Mouse (Mus musculus) ES-Bruce4 (cell line): Measurements from ENCODE around the gene Col24a1. TPM values are rescaled to one million over a fixed set of nuclear protein-coding genes. Genes with fewer than 3 reads are reported as not detected.
A peak's percentile ranks its signal among the peaks of the same experiment; 100 is the strongest.
"Not testable (repeated sequence)": the region's sequence is repeated elsewhere in the genome, so short reads cannot be mapped to it uniquely, and the experiment has no call there.

Experiments used
- H3K27ac ChIP-seq: 2 replicates; pipeline ENCODE4 v1.5.1; 2012; ENCODE audit warnings: low read length, inconsistent platforms; ENCODE audit not compliant: insufficient read depth
- H3K27me3 ChIP-seq: 2 replicates; pipeline ENCODE4 v1.6.1; 2012; ENCODE audit warnings: mild to moderate bottlenecking, low read length, inconsistent platforms; ENCODE audit not compliant: control insufficient read depth, poor library complexity, insufficient read depth, severe bottlenecking
- H3K36me3 ChIP-seq: 2 replicates; pipeline ENCODE4 v1.6.1; 2012; ENCODE audit warnings: inconsistent platforms, mild to moderate bottlenecking, low read length, moderate library complexity; ENCODE audit not compliant: control insufficient read depth, poor library complexity, insufficient read depth, severe bottlenecking
- H3K4me1 ChIP-seq: one replicate; pipeline ENCODE4 v1.8.1; 2011; ENCODE audit warnings: low read length; ENCODE audit not compliant: control insufficient read depth, insufficient read depth
- H3K4me3 ChIP-seq: 2 replicates; pipeline ENCODE4 v1.5.1; 2011; ENCODE audit warnings: low read depth, mild to moderate bottlenecking, low read length
- H3K9ac ChIP-seq: 2 replicates; pipeline ENCODE4 v1.6.1; 2012; ENCODE audit warnings: low read depth, mild to moderate bottlenecking, inconsistent platforms; ENCODE audit not compliant: poor library complexity, severe bottlenecking
- H3K9me3 ChIP-seq: replicated peaks from 2 replicates; pipeline ENCODE4 v1.6.1; 2012; ENCODE audit warnings: mild to moderate bottlenecking, low read length, inconsistent platforms; ENCODE audit not compliant: control insufficient read depth, poor library complexity, insufficient read depth, severe bottlenecking
- CTCF ChIP-seq: IDR thresholded peaks from one replicate; pipeline ENCODE4 v1.8.1; 2011; ENCODE audit warnings: low read depth, low read length
- EP300 ChIP-seq: IDR thresholded peaks from 2 replicates; pipeline ENCODE4 v1.6.1; 2011; ENCODE audit warnings: low read depth, low read length; ENCODE audit not compliant: insufficient read depth
- POLR2A ChIP-seq: IDR thresholded peaks from one replicate; pipeline ENCODE4 v1.8.1; 2011; ENCODE audit warnings: low read length; ENCODE audit not compliant: insufficient read depth
- polyA plus RNA-seq: library from polyadenylated mRNA; stranded (reverse); fragments of >200 nt; gene quantifications from 2 replicates; pipeline ENCODE4 v1.2.4, GENCODE M21; 2011; ENCODE audit warnings: low read depth; ENCODE audit not compliant: missing spikeins, insufficient read depth, insufficient read length

Gene Col24a1
- polyA plus RNA-seq, 1 experiment = 0.78 TPM

- H3K36me3 ChIP-seq, H3K9ac ChIP-seq, H3K4me1 ChIP-seq, H3K4me3 ChIP-seq, H3K27me3 ChIP-seq: not testable (repeated sequence)
- TF ChIP-seq EP300 = peak; percentile 92
- Histone ChIP-seq H3K9me3 (peaks cover 13% of the 10 kb centered on the region), H3K27ac (peak overlapping the region; percentile 97)
These were observed 150.9 kb downstream of the Col24a1 start for GRCm38 (mm10) chr3:145443167-145443566.

GRCm38 (mm10) chr3:145457039-145457438 is 164.8 kb downstream of the Col24a1 start:
- H3K4me1 ChIP-seq = no peaks in the 10 kb centered on the region
- no peaks in the 10 kb centered on the region for H3K27me3 ChIP-seq
- H3K9ac ChIP-seq = no peak overlapping the region
- no peak overlapping the region for H3K4me3 ChIP-seq
- no peak for TF ChIP-seq POLR2A
- TF ChIP-seq EP300 = no peak
- no peak for TF ChIP-seq CTCF
- no peaks in the 10 kb centered on the region for H3K36me3 ChIP-seq
- no peak overlapping the region for H3K27ac ChIP-seq
- H3K9me3 ChIP-seq = no peaks in the 10 kb centered on the region

GRCm38 (mm10) chr3:145462351-145462750 is 170.1 kb downstream of the Col24a1 start:
- H3K27ac ChIP-seq = no peak overlapping the region
- H3K4me1 ChIP-seq = no peaks in the 10 kb centered on the region
- no peaks in the 10 kb centered on the region for H3K9me3 ChIP-seq
- H3K27me3 ChIP-seq = no peaks in the 10 kb centered on the region
- H3K36me3 ChIP-seq = no peaks in the 10 kb centered on the region
- no peak overlapping the region for H3K9ac ChIP-seq
- TF ChIP-seq POLR2A (no peak), CTCF (no peak), EP300 (no peak)
- H3K4me3 ChIP-seq = no peak overlapping the region

GRCm38 (mm10) chr3:145463731-145464130 is 171.5 kb downstream of the Col24a1 start:
- Histone ChIP-seq H3K27ac (no peak overlapping the region), H3K36me3 (no peaks in the 10 kb centered on the region), H3K4me1 (no peaks in the 10 kb centered on the region), H3K27me3 (no peaks in the 10 kb centered on the region), H3K9ac (no peak overlapping the region), H3K9me3 (no peaks in the 10 kb centered on the region), H3K4me3 (no peak overlapping the region)
- TF ChIP-seq CTCF (no peak), EP300 (peak; percentile 68; the same call in 1 of the 2 replicates)

- no peak overlapping the region for H3K4me3 ChIP-seq
- H3K9me3 ChIP-seq = no peaks in the 10 kb centered on the region
- no peaks in the 10 kb centered on the region for H3K36me3 ChIP-seq
- H3K4me1 ChIP-seq = no peaks in the 10 kb centered on the region
- H3K27me3 ChIP-seq = no peaks in the 10 kb centered on the region
- no peak for TF ChIP-seq POLR2A
- TF ChIP-seq CTCF = no peak
- no peak for TF ChIP-seq EP300
- no peak overlapping the region for H3K27ac ChIP-seq
- H3K9ac ChIP-seq = no peak overlapping the region
These were observed 178.8 kb downstream of the Col24a1 start for GRCm38 (mm10) chr3:145471094-145471493.

GRCm38 (mm10) chr3:145474163-145474562 is 181.9 kb downstream of the Col24a1 start:
- H3K9ac ChIP-seq = no peak overlapping the region
- no peak overlapping the region for H3K4me3 ChIP-seq
- no peak overlapping the region for H3K27ac ChIP-seq
- TF ChIP-seq POLR2A (no peak), EP300 (no peak), CTCF (no peak)
- no peaks in the 10 kb centered on the region for H3K27me3 ChIP-seq
- no peaks in the 10 kb centered on the region for H3K9me3 ChIP-seq
- no peaks in the 10 kb centered on the region for H3K4me1 ChIP-seq
- no peaks in the 10 kb centered on the region for H3K36me3 ChIP-seq
